Mouse (Mus musculus) thymus, adult 2 months (tissue): ENCODE results near the gene Ece2. TPM values are rescaled to one million over a fixed set of nuclear protein-coding genes. Genes with fewer than 3 reads are reported as not detected.

Source experiments
- DNase-seq: peaks from one replicate; pipeline ENCODE4 v3.0.0; 2021
- H3K27ac ChIP-seq: fragments of 200-500 bp; 2 replicates; pipeline ENCODE4 v1.5.1; 2012; ENCODE audit warnings: low read length, control low read depth; ENCODE audit not compliant: control insufficient read depth, insufficient read depth
- H3K27me3 ChIP-seq: fragments of 200-500 bp; 2 replicates; pipeline ENCODE4 v1.6.1; 2012; ENCODE audit warnings: mild to moderate bottlenecking, low read length, moderate library complexity, mixed read lengths; ENCODE audit not compliant: control insufficient read depth, insufficient read depth
- H3K36me3 ChIP-seq: fragments of 200-500 bp; 2 replicates; pipeline ENCODE4 v1.6.1; 2012; ENCODE audit warnings: mild to moderate bottlenecking, low read length, moderate library complexity; ENCODE audit not compliant: control insufficient read depth, insufficient read depth
- H3K4me1 ChIP-seq: fragments of 200-500 bp; replicated peaks from 2 replicates; pipeline ENCODE4 v1.6.1; 2012; ENCODE audit warnings: low read length; ENCODE audit not compliant: control insufficient read depth, insufficient read depth
- H3K4me3 ChIP-seq: fragments of 200-500 bp; 2 replicates; pipeline ENCODE4 v1.5.1; 2012; ENCODE audit warnings: mild to moderate bottlenecking, low read length, control low read depth, moderate library complexity; ENCODE audit not compliant: control insufficient read depth, insufficient read depth
- CTCF ChIP-seq: fragments of 200-500 bp; IDR thresholded peaks from 2 replicates; pipeline ENCODE4 v1.5.1; 2012; ENCODE audit warnings: mild to moderate bottlenecking, control low read depth, low read length, moderate library complexity, borderline replicate concordance; ENCODE audit not compliant: control insufficient read depth, poor library complexity, insufficient read depth; ENCODE audit errors: extremely low read depth
- POLR2A ChIP-seq: fragments of 200-500 bp; IDR thresholded peaks from 2 replicates; pipeline ENCODE4 v1.6.1; 2012; ENCODE audit warnings: mild to moderate bottlenecking, low read length, control low read depth, moderate library complexity; ENCODE audit not compliant: control insufficient read depth, poor library complexity, insufficient read depth; ENCODE audit errors: extremely low read depth
- WGBS: fragments of 180-500 bp; shearing (Covaris S2); methylation state at CpG from one replicate; pipeline ENCODE4 v1.1.7; 2018; 5-methylcytosine and 5-hydroxymethylcytosine counted together
- polyA plus RNA-seq: library from polyadenylated mRNA; depleted of rRNA; stranded (reverse); fragments of >200 nt; gene quantifications from 2 replicates; pipeline ENCODE4 v1.2.3, GENCODE M21; 2012

The Ece2 gene
- polyA plus RNA-seq, 1 experiment: 0.42 TPM

DNA sequence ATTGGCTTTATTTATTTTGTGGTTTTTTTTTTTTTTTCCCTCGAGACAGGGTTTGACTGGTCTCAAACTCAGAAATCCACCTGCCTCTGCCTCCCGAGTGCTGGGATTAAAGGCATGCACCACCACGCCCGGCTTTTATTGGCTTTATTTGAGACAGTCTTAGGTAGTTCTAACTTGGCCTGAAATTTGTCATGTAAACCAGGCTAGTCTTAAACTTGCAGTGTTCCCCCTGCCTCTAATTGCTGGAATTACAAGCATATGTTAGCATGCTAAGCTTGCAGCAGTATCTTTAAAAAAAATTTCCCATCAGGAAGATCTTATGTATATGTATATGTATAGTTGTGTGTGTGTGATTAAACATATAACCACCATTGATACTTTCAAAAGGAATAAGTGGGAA lies 47.1 kb downstream of the Ece2 start:
- Histone ChIP-seq H3K4me1 (peaks cover 16% of the 10 kb centered on the region), H3K27ac (no peak overlapping the region), H3K4me3 (no peak overlapping the region), H3K27me3 (no peaks in the 10 kb centered on the region), H3K36me3 (peaks cover 59% of the 10 kb centered on the region)
- 77% methylated on average over 4 of the region's 4 CpGs for WGBS
- TF ChIP-seq CTCF (no peak), POLR2A (no peak)
- DNase-seq: no peak

DNA sequence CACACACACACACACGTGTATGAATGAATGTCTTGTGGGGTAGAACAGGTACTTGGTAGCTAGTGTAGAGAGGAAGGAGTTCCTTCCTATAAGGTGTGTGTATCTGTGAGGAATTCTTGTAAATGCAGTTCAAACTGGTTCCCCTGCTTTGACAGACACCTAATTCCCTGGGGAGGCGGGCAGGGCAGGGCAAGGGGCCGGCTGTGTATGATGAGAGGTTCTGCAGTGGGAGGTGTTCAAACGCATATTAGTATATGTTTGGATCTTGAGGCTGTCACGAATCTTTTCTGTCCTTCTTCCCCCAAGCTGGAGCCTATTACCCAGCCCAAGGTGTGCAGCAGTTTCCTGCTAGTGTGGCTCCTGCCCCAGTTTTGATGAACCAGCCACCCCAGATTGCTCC lies 47.8 kb downstream of the Ece2 start:
- Histone ChIP-seq H3K4me1 (peaks cover 13% of the 10 kb centered on the region), H3K27ac (no peak overlapping the region), H3K4me3 (no peak overlapping the region), H3K36me3 (peaks cover 66% of the 10 kb centered on the region), H3K27me3 (no peaks in the 10 kb centered on the region)
- 83% methylated on average over 5 of the region's 5 CpGs for WGBS
- TF ChIP-seq POLR2A (no peak), CTCF (no peak)
- no peak for DNase-seq

DNA sequence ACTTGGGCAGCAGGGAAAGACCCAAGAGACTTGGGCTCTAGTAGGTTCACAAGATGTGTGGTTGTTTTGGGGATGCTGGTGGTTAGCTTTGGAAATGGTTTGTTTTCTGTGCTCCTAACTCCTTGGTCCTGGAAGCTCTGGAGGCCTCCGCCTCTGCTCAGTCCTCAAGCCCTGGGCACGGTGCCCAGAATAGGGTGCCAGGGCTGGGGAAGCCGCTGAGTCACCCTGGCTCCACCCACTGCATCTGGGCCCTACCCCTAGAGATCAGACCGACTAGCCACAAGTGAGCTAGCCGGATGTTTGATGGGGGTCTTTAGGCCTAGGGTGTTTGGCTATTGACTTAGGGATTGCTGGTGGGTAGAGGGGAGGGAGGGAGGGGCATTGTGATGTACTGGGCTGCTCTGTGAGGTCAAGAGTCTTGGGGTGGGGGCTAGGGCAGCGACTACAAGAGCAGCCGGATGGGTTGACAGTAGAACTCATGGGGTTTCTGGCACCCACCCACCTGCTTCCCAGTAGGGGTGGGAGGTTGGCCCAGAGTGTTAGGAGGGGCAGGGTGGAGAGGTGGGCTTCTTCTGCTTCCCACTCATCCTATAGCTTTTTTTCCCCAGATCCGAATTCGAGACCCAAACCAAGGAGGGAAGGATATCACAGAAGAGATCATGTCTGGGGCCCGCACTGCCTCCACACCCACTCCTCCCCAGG lies 48.5 kb downstream of the Ece2 start:
- peaks cover 73% of the 10 kb centered on the region for H3K36me3 ChIP-seq
- no peak for DNase-seq
- H3K4me3 ChIP-seq: no peak overlapping the region
- H3K27ac ChIP-seq: no peak overlapping the region
- H3K4me1 ChIP-seq: peaks cover 13% of the 10 kb centered on the region
- 61% methylated on average over 10 of the region's 10 CpGs for WGBS
- TF ChIP-seq CTCF: no peak
- no peak for TF ChIP-seq POLR2A
- H3K27me3 ChIP-seq: no peaks in the 10 kb centered on the region

- peaks cover 10% of the 10 kb centered on the region for H3K4me1 ChIP-seq
- TF ChIP-seq CTCF (no peak), POLR2A (no peak)
- 73% methylated on average over 3 of the region's 3 CpGs for WGBS
- H3K27me3 ChIP-seq: no peaks in the 10 kb centered on the region; the same call in 1 of the 2 replicates
- no peak for DNase-seq
- H3K27ac ChIP-seq: no peak overlapping the region
- no peak overlapping the region for H3K4me3 ChIP-seq
- peaks cover 47% of the 10 kb centered on the region for H3K36me3 ChIP-seq
Measured at GRCm38 (mm10) chr16:20690774-20691173, 61.1 kb downstream of the Ece2 start.

DNA sequence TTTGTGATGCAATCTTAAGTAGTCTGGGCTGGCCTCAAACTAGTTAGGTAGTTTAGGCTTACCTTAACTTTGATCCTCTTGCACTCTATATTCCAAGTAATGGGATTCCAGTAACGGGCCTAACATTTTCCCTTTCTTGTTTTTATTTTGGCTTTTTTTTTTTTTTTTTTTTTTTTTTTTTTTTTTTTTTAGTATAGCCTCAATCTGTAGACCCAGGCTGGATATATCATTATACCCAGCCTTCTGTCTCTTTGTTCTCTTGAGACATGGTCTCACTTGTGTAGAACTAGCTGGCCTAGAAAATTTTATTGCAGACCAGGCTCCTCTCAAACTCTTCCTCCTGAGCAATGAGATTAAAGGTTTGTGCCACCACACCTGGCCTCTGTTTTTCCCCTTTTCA lies 62.0 kb downstream of the Ece2 start:
- peaks cover 14% of the 10 kb centered on the region for H3K4me1 ChIP-seq
- no peak overlapping the region for H3K4me3 ChIP-seq
- DNase-seq: no peak
- WGBS: 90% methylated on average over 1 of the region's 1 CpGs
- TF ChIP-seq POLR2A: no peak
- no peak for TF ChIP-seq CTCF
- H3K36me3 ChIP-seq: peaks cover 38% of the 10 kb centered on the region
- H3K27me3 ChIP-seq: no peaks in the 10 kb centered on the region; the same call in 1 of the 2 replicates
- no peak overlapping the region for H3K27ac ChIP-seq

DNA sequence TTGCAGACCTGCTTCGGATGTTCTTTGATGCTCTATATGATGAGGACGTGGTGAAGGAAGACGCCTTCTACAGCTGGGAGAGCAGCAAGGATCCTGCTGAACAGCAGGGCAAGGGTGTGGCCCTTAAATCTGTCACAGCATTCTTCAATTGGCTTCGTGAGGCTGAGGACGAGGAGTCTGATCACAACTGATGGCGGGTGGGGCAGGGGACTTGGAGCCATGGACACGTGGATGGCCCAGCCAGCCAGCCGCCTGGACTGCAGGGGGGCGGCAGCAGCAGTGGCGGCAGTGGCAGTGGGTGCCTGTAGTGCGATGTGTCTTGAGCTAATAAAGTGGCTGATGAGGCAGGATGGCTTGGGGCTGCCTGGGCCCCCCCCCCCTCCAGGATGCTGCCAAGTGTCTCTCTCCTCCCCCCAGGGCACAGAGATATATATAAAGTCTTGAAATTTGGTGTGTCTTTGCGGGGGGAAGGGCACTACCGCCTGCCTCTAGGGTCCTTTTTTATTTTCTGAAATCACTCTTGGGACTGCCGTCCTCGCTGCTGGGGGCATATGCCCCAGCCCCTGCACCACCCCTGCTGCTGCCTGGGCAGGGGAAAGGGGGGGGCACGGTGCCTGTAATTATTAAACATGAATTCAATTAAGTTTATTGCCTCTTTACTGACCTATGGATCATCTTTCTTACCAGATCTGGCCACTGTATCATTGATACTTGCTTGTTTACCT lies 62.8 kb downstream of the Ece2 start:
- Histone ChIP-seq H3K4me3 (no peak overlapping the region), H3K27ac (no peak overlapping the region), H3K36me3 (peaks cover 30% of the 10 kb centered on the region), H3K27me3 (no peaks in the 10 kb centered on the region; the same call in 1 of the 2 replicates), H3K4me1 (peaks cover 14% of the 10 kb centered on the region)
- TF ChIP-seq POLR2A: no peak
- TF ChIP-seq CTCF: no peak
- DNase-seq: no peak
- 86% methylated on average over 16 of the region's 16 CpGs for WGBS
